Mouse (Mus musculus): ENCODE measurements around the gene Frmd4a.
"Not testable (repeated sequence)": the region's sequence is repeated elsewhere in the genome, so short reads cannot be mapped to it uniquely, and the experiment has no call there.

The Frmd4a gene

GRCm38 (mm10) chr2:4616995-4617394, 599.5 kb downstream of the Frmd4a start:
- no peak for DNase-seq (ENCODE audit: low read depth, low spot score)

- DNase-seq (ENCODE audit: low read depth, low spot score) = not testable (repeated sequence)
Observed at GRCm38 (mm10) chr2:4619126-4619525, 601.6 kb downstream of the Frmd4a start.

GRCm38 (mm10) chr2:4619893-4620593, 602.5 kb downstream of the Frmd4a start:
- no peak for DNase-seq (ENCODE audit: low read depth, low spot score)

- DNase-seq (ENCODE audit: low read depth, low spot score) = no peak
Observed at GRCm38 (mm10) chr2:4620640-4621401, 603.3 kb downstream of the Frmd4a start.

- DNase-seq (ENCODE audit: low read depth, low spot score) = no peak
Observed at GRCm38 (mm10) chr2:4621471-4621985, 604.0 kb downstream of the Frmd4a start.

- no peak for DNase-seq (ENCODE audit: low read depth, low spot score)
Observed at GRCm38 (mm10) chr2:4626911-4627310, 609.4 kb downstream of the Frmd4a start.

- DNase-seq (ENCODE audit: low read depth, low spot score) = no peak
Observed at GRCm38 (mm10) chr2:4628920-4629319, 611.4 kb downstream of the Frmd4a start.

- DNase-seq (ENCODE audit: low read depth, low spot score) = no peak
Observed at GRCm38 (mm10) chr2:4629470-4629869, 612.0 kb downstream of the Frmd4a start.

GRCm38 (mm10) chr2:4630197-4630835, 612.8 kb downstream of the Frmd4a start:
- no peak for DNase-seq (ENCODE audit: low read depth, low spot score)

- no peak for DNase-seq (ENCODE audit: low read depth, low spot score)
Observed at GRCm38 (mm10) chr2:4635804-4636203, 618.3 kb downstream of the Frmd4a start.

- no peak for DNase-seq (ENCODE audit: low read depth, low spot score)
Observed at GRCm38 (mm10) chr2:4636656-4637055, 619.1 kb downstream of the Frmd4a start.

- no peak for DNase-seq (ENCODE audit: low read depth, low spot score)
Observed at GRCm38 (mm10) chr2:4638189-4638588, 620.7 kb downstream of the Frmd4a start.

- DNase-seq (ENCODE audit: low read depth, low spot score) = no peak
Observed at GRCm38 (mm10) chr2:4645066-4645465, 627.5 kb downstream of the Frmd4a start.

GRCm38 (mm10) chr2:4648094-4648493, 630.6 kb downstream of the Frmd4a start:
- DNase-seq (ENCODE audit: low read depth, low spot score) = peak; percentile 21

- no peak for DNase-seq (ENCODE audit: low read depth, low spot score)
Observed at GRCm38 (mm10) chr2:4649646-4650045, 632.1 kb downstream of the Frmd4a start.

- peak; percentile 93 for DNase-seq (ENCODE audit: low read depth, low spot score)
Observed at GRCm38 (mm10) chr2:4651500-4652285, 634.2 kb downstream of the Frmd4a start, which contains the start of gene Prpf18. TSS of gene Prpf18 (minus strand) at chr2:4652113.

GRCm38 (mm10) chr2:4660677-4661076, 643.2 kb downstream of the Frmd4a start:
- DNase-seq (ENCODE audit: low read depth, low spot score) = no peak
